Mouse (Mus musculus): ENCODE results near the gene Spag6.

GRCm38 (mm10) chr2:18725880-18726279, 32.0 kb downstream of the Spag6 start:
- TF ChIP-seq POLR2A (IDR thresholded peaks at IDR 0.05; ENCODE audit: control insufficient read depth, extremely low read depth, insufficient read depth, low read length, poor library complexity) (no peak), CTCF (IDR thresholded peaks at IDR 0.05; ENCODE audit: borderline replicate concordance, control insufficient read depth, extremely low read depth, insufficient read depth, low read length, poor library complexity) (no peak)
